Mouse (Mus musculus): Measurements from ENCODE around the gene Nsd2. TPM values are rescaled to one million over a fixed set of nuclear protein-coding genes. Genes with fewer than 3 reads are reported as not detected.
A peak's percentile ranks its signal among the peaks of the same experiment; 100 is the strongest.

The Nsd2 gene
- polyA plus RNA-seq (2015; fragmentation: Nextera tagmentation; extraction: Ambion mirVana): 46.6 and 51.5 TPM in 2 replicates

DNA sequence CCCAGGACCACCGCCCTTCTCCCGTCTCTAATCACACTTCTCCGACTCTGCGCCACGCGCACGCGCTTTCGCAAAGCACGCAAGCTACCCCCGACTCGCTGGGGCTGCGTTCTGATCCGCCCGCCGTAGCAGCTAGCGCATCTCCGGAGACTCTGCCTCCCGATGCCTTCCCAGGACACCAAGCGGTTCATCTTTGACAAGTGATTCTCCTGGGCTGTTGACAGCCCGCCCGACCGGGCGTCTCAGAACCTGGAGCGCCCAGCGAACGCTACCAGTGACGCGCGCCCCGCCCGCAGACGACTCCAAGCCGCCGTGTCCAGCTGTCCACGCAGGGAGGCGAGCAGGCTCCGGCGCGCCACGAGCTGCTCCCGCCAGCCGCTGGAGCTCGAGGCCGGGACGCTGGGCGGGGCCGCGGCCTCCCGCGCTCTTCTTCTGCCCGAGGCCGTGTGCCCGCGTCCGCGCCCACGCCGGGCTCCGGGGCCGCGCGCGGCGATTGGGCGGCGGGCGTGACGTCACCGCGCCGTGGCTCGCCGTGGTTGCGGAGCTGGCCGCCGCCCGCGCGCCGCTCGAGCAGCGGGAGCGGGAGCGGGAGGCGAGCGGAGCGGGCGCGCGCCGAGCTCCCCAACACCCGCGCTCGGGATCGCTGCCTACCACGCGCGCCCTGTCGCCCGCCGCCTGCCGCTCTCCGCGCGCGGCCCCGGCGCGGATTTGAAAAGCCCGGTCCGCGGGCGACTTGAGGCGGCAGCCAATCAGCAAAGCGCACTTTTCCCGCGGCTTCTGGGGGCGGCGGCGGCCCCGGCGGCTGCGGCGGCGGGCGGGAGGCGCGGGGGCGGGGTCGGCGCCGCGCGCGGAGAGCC, at the start of gene Nsd2:
Nsd2 (plus strand) TSS at position 850 of the 857 bp plus-strand sequence.
- DNase-seq (ENCODE audit: low spot score): peak; percentile 92

DNA sequence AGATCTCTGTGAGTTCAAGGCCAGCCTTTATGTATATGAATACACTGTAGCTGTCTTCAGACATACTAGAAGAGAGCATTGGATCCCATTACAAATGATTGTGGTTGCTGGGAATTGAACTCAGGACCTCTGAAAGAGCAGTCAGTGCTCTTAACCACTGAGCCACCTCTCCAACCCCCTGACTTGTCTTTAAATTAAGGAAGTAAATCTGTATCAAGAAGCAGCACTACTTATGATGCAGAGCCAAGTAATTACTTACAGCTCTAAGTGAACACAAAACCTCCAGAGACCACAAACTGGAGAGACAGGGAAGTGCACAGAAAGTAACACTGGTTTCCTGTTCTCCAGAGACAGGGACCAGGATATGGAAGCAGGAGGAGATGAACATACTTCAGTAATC, 43.3 kb upstream of the Nsd2 start:
- DNase-seq (ENCODE audit: low spot score): no peak

DNA sequence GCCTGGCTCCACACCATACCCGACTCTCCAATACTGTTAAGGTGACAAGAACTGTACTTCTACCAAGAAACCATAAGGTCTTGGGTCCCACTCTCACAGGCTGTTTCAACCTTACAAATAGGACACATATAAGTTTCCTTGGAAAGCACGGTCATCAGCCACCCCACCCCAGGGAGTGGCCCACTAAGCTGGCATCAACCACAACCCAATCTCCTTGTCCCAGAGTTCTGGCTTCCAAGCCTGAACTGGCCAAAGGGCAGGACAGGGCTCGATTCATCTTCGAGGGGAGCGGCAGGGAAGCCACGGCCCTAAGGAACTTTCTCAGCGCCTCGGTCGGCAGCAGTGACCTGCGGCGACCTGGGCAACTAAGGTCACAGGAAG, 38.6 kb upstream of the Nsd2 start:
- peak; percentile 2 for DNase-seq (ENCODE audit: low spot score)

DNA sequence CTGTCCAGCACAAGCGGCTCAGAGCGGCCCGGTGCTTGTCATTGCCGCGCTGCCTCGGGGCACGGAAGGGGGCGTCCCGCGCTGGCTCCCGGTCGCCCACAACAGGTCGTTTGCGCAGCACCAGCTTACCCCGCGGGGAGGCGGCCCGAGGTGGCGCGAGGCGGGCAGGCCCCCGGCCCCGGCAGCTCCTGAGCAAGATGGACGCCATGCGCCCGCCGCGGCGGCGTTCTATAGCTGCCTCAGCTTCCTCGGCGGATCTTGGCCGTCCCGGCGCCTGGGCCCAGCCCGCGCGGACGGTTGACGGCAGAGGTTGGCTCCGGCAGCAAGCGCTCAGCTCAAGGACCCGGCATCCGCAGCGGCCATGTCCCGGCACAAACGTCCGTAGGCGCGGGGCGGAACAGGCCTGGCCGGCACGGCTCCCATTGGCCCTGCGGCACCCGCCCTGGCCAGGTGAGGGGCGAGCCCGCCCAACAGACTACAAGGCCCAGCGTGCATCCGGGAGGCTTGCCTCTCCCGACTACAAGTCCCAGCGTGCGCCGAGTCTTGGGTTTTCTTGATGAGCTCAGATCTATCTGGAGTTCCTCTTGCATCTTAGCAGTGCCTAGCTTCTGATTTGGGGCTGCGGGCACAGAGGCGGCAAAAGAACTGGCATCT, 38.1 kb upstream of the Nsd2 start, which contains the start of gene Letm1:
Letm1 (minus strand) TSS at position 473 of the 654 bp plus-strand sequence.
- DNase-seq (ENCODE audit: low spot score): peak; percentile 92

DNA sequence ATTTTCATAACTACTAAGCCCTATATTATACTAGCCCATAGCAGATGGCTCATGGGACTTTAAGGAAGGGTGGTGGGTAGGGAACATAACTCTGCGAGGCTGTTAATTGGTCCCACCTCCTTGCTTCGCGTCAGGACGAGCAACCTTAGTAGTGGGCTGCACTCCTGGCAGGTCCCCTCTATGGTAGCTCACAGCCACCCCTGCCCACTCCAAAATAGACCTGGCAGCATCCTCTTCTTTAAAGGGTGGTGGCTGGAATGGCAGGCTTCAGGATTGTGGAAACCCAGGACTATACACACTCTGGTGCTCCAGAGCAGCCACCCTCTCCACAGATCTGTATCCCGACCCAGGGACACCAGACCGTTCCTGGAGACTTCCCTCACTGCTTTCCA, 37.5 kb upstream of the Nsd2 start:
- DNase-seq (ENCODE audit: low spot score): no peak

DNA sequence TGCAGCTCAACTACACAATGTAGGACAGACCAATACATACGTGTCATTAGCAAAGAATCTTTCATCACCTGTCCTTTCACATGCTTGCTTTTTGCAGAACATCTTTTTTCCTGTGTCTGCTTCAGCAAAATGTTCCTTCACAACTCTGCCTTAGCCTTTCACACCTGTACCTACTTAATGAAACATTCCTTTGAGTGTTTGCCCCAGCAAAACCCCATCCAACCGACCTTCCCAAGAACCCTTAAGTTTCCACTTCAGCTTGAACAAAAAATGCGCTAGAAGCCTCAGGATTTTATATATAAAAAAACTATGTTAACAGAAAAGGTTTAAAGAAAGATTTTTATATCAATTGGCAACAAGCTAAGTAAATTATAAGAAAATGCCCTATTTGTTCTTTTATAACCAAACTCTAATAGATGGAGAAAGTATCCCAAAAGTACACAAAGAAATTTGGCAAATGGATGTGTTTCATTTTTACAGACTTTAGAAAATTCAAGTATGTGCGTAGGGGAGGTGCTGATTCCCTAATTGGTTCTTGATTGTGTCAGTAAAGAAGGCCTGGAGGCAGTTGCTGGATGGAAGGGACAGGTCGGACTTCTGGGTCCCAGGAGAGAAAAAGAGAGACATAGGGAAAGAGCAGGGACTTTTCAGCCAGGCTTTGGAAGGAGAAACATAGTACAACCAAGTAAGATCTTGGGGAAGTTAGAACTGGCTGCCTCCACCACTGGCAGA, 28.4 kb upstream of the Nsd2 start:
- no peak for DNase-seq (ENCODE audit: low spot score)

DNA sequence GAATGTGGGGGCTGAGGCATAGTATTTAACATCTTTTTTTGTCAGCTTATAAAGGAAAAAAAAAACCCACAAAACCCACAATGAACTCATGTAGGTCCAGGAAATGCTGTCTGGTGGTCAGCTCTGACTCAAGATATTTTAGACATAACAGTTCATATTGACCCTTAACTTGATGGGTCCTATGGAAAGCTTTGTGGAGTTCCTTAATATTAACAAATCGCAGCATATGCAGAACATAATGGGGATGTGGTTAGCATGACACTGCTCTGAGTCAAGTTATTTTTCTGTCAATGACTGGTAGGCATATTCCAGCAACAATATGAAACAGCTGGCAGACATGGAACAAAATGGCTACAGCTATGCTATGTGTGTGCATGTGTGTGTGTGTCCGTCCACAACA, 17.2 kb upstream of the Nsd2 start:
- no peak for DNase-seq (ENCODE audit: low spot score)

DNA sequence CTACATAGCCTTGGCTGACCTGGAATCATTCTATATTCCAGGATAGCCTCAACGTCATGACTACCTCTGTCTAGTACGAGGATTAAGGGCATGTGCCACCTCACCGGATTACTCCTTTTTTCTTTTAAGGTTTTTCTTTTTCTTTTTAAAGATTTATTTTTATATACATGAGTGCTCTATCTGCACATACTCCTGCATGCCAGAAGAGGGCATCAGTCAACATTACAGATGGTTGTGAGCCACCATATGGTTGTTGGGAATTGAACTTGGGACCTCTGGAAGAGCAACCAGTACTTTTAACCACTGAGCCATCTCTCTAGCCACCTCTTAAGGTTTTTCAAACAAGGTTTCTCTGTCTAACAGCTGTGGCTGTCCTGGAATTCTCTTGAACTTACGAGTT, 9.0 kb upstream of the Nsd2 start:
- no peak for DNase-seq (ENCODE audit: low spot score)

DNA sequence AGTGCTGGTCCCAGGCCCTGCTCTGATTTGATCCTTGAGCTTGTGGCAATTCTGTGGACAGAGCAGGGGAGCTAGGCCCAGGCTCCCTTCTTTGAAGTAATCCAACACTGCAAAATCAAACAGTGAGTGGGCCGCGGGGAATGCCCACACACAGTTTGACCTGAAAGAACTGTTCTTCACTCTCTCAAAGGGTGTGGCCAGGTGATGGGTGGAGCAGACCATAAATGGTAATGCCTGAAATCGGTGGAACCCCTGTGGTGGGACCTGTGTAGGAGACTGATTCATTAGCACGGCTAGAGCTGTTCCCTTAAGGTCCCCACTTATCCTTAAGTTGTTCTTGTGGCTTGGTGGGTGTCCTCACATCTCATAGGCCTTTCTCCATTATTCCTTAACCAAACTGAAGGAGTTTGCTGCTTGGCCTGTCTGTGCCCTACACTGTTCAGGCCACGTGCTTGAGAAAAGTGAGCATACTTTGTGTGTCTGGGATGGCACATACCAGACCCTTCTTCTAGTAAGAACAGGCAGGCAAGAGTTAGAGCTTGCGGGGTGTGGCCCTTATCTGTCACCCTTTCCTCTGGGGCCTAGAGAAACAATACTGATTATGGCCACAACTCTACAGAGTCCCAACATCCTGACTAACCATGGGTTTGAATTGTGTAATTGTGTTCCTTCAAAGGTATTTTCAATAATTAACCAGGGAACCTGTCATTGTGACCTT, 4.4 kb upstream of the Nsd2 start:
- no peak for DNase-seq (ENCODE audit: low spot score)

DNA sequence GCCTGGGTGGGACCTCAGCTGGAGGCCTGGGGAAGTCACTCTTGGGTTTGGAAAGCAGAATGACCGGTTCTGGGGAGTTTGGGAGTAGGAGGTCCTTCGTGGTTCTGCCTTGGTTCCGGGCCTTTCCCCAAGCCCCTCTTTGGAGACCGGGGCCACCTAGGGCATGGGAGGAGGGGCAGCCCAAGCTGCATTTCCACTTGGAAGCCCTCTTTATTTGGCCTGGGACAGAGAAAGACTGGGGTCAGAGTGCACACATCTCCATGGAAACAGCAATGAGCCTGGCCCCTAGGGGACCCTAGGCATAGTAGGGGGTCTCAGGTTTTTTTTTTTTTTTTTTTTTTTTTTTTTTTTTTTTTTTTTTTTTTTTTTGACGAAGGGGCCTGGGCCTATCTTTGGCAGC, 2.4 kb upstream of the Nsd2 start:
- DNase-seq (ENCODE audit: low spot score): no peak

DNA sequence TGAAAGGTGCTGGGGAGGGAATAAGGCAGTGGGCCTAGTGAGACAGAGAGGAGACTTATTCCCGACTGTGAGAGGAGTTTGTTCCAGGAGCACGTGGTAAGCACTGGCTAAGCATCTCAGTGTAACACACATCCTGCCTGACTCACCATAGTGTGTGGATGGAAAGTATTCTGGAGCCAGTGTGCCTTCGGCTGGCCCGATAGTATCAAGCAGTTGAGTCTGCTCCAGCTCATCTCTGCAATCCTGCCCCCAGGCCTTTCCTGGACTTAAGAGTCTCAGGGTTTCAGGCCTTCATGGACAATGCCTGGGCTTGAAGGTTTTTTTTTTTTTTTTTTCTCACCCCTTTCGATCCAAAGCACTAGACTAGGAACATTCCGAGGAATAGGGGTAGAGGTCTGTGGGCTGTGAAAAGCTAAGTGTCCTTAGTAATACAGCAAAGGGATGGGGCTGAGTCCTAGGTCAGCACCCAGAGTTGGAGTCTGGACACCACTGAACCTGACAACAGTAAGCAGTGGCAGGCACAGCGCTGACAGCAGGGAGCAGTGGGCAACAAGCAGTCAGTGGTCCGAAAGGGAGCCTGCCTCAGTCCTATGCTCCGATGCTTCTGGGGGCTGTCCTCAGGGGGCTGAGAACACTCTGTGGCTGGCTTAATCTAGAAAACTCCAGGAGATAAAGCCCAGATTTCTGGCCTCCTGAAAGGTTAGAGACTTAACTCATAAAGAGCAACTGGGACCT, 1.2 kb upstream of the Nsd2 start:
- DNase-seq (ENCODE audit: low spot score): no peak

DNA sequence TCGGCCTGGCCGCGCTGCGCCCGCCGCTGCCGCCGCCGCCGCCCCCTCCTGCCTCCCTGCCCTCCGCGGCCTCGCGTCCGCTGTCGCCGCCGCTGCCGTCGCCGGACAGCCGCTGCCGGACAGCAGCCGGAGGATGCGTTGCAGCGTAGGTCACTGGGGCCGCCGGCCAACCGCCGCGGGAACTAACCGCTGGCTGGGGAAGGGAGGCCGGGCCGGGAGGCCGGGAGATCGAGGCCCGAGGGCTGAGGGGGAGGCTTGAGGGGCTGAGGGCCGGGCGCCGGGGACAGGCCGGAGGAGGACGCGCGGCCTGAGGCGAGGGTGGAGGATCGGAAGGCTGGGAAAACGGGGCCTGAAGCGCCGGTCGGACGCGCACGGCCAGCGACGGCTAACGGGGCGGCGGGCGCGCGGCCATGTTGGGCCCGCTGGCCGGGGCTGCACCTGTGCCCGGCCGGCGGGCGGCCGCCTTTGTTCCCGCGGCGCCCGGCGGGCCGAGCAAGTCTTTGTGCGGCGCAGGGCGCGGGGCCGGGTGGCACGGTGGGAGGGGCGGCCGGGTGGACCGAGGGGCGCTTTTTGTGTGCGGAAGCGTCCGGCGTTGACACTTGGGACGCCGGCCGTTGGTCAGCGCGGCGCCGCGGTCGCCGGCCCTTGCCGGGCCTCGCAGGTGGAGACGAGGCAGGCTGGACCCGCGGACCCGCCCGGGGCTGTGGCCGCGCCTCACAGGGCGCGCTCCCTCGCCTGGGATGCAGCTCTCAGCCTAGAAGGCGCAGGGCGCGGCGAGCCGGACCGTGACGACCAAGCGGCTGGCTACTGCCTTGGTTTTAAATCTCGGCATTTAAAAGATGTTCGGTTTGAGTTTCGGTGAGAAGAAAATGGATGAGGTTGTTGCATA, 452 bp downstream of the Nsd2 start:
- DNase-seq (ENCODE audit: low spot score): peak; percentile 34

DNA sequence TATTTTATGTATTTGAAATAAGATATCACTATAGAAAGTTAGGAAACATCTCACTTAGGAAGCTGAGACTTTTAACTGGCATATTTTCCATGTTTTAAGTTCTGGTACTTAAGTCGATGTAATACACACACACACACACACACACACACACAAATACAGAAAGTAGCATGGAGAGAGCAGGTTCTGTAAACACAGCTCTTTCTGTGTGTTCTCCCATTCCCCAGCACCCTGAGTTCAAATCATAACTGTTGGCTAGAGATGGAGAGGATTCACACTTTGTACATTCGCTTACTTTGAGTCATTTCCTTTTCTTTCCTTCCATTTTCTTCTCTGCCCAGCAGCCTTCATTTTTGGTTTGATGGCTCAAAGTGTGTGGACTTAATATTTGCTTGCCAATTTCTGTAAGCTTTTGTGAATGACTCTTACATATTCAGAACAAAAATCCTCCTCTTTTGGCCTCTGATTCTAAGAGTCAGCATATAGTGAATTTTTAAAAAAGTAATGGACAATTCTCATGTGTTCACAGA, 1.4 kb downstream of the Nsd2 start:
- no peak for DNase-seq (ENCODE audit: low spot score)

DNA sequence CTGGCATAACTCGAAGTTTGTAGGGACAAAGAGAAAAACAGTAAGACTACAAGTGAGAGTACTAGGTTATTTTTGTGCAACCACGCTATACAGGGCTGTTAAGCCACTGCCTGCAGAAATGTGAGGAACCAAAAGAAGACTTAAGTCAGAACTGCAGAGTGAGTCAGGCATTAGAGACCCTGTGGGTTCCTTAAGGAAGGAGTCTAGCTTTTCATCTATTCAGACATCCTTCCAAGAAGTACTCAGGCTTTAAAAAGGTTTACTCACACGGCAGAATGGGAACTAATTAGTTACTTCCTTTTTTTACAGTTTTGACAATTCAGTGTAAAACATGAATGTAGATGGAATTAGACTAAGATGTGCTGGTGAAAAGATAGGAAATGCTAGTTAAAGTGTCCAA, 1.9 kb downstream of the Nsd2 start:
- no peak for DNase-seq (ENCODE audit: low spot score)

DNA sequence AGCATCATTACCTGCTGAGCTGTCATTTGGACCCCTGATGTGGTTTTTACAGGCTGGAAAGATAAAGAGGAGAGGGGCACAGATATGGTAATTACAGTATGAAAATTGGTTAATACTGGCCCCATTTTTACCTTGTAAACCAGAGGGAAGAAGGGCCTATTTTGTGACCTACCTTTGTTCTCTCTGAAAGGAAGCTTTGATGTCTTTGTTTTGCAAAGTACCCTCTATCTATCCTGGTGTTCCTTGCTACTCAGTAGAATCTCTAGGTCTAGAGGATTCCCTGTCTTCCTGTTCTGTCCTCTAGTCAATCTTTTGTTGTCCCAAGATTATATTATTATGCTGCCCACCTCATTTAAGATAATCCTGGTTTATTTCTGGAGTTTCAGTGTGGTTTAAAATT, 5.5 kb downstream of the Nsd2 start:
- no peak for DNase-seq (ENCODE audit: low spot score)

DNA sequence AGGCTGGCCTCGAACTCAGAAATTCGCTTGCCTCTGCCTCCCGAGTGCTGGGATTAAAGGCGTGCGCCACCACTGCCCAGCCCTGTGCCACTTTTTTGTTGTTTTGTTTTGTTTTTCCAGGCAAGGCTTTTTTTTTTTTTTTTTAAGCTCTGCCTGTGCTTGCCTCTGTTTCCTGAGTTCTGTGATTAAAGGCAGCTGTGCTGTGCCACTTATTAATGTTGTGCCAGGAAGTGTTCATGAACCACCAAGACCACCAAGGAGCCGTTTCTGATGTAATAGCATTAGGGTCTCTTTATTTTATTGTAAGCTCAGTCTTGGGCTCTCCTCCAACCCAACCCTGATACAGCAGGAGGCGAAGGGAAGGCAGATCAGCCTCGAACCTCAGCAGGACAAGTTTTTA, 7.6 kb downstream of the Nsd2 start:
- no peak for DNase-seq (ENCODE audit: low spot score)

DNA sequence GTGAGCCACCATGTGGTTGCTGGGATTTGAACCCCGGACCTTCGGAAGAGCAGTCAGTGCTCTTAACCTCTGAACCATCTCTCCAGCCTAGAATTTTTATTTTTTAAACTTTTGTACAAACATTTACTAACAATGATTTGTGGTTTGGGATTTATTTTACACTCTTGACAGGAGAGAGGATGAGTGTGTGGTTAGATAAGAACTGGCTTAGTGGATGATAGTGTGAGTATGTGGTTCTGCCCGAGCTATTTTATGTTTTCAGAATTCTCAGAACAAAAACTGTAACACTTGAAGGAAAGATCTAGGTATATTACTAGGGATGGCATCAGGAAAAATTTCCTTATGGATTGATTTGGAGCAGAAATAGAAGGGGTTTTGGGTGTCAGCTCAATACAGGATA, 9.4 kb downstream of the Nsd2 start:
- no peak for DNase-seq (ENCODE audit: low spot score)

DNA sequence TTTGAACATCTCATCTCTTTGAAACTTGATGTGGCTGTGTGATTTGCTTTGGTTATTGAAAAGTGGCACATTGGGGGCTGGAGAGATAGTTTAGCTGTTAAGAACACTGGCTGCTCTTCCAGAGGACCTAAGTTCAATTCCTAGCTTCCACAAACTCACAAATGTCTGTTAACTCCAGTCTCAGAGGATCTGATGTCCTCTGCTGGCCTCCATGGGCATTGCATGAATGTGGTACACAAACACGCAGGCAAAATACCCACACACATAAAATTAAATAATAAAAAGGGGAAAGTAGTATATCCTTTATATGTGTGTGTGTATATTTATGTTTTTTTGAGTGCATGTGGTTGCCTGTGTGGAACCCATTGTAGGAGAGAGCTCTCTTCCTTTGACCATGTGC, 10.3 kb downstream of the Nsd2 start:
- peak; percentile 26 for DNase-seq (ENCODE audit: low spot score)

DNA sequence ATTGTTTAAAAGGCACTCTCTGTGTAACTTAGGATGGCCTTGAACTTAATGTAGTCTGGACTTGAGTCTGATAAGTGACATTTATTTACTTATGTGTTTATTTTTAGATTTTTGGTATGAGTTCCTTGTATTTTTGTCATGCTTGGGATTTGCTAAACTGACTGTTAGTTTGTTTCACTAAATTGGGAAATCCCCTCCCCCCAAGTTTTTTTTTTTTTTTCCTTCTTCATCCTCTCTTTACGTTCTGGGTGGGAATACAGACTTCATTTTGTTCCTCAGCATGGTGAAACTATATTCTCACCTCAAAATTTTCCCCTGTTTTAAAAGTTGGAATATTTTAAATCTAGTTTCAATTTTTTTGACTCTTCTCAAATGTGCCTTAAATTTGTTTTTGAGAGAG, 20.8 kb downstream of the Nsd2 start:
- DNase-seq (ENCODE audit: low spot score): no peak

DNA sequence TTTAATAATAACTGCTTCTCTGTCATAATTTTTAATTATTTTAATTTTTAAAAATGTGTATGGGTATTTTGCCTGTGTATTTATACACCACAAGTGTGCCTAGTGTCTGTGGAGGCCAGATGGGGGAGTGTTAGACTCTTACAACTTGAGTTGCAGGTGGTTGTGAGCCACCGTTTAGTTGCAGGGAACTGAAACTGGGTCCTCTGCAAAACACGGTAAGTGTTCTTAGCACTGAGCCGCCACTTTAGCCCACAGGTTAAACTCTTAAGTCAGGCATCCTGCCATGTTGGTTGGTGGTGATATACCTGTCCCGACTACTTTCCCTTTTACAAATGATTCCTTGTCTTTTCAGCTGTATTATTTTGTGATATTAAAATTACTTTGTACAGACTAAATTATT, 22.0 kb downstream of the Nsd2 start:
- no peak for DNase-seq (ENCODE audit: low spot score)

Measured in thymus, postnatal 0 days (tissue).